Mouse (Mus musculus) megakaryocyte, embryonic 14.5 days (primary cell): ENCODE data around the gene 2610507B11Rik.

Experiments used
- FLI1 ChIP-seq: IDR thresholded peaks from 2 replicates; pipeline ENCODE4 v1.6.1; 2012; ENCODE audit warnings: low read length, inconsistent platforms, mixed read lengths
- GATA1 ChIP-seq: IDR thresholded peaks from 3 replicates; pipeline ENCODE4 v1.6.1; 2012; ENCODE audit warnings: mixed read lengths, low read length, inconsistent platforms, borderline replicate concordance

- TF ChIP-seq GATA1 = no peak
- no peak for TF ChIP-seq FLI1
These were observed 49.4 kb downstream of the 2610507B11Rik start for GRCm38 (mm10) chr11:78310861-78311511.
